Mouse (Mus musculus) heart, adult 2 months (tissue): ENCODE data around the gene Vps13c. TPM values are rescaled to one million over a fixed set of nuclear protein-coding genes. Genes with fewer than 3 reads are reported as not detected.

ENCODE experiments used
- DNase-seq, 2 experiments: peaks; one replicate each; pipeline ENCODE4 v3.0.0; 2021
- H3K27ac ChIP-seq: fragments of 200-600 bp; 2 replicates; pipeline ENCODE4 v1.8.1; 2022
- H3K27me3 ChIP-seq: fragments of 200-500 bp; 2 replicates; pipeline ENCODE4 v1.6.1; 2012; ENCODE audit warnings: mild to moderate bottlenecking, low read length, inconsistent platforms, mixed read lengths; ENCODE audit not compliant: control insufficient read depth, insufficient read depth
- H3K36me3 ChIP-seq: fragments of 200-500 bp; 2 replicates; pipeline ENCODE4 v1.6.1; 2012; ENCODE audit warnings: low read length, inconsistent platforms; ENCODE audit not compliant: control insufficient read depth, insufficient read depth
- H3K4me1 ChIP-seq: fragments of 200-500 bp; 2 replicates; pipeline ENCODE4 v1.6.1; 2011; ENCODE audit warnings: low read length; ENCODE audit not compliant: control insufficient read depth, insufficient read depth
- H3K4me3 ChIP-seq: fragments of 200-600 bp; 2 replicates; pipeline ENCODE4 v1.8.1; 2022
- H3K79me2 ChIP-seq: fragments of 200-500 bp; replicated peaks from 2 replicates; pipeline ENCODE4 v1.6.1; 2012; ENCODE audit warnings: mild to moderate bottlenecking, inconsistent platforms, low read length, moderate library complexity, mixed read lengths; ENCODE audit not compliant: control insufficient read depth, insufficient read depth
- H3K9ac ChIP-seq: fragments of 200-500 bp; 2 replicates; pipeline ENCODE4 v1.6.1; 2012; ENCODE audit warnings: low read depth, mild to moderate bottlenecking, control low read depth, inconsistent platforms, low read length, mixed read lengths
- CTCF ChIP-seq: fragments of 200-600 bp; IDR thresholded peaks from 2 replicates; pipeline ENCODE4 v1.8.1; 2022; ENCODE audit warnings: antibody characterized with exemption, mild to moderate bottlenecking, moderate library complexity
- EP300 ChIP-seq: fragments of 200-500 bp; IDR thresholded peaks from 2 replicates; pipeline ENCODE4 v1.6.1; 2011; ENCODE audit warnings: low read depth, low read length, control low read depth; ENCODE audit not compliant: insufficient read depth
- POLR2A ChIP-seq: fragments of 200-500 bp; IDR thresholded peaks from 2 replicates; pipeline ENCODE4 v1.6.1; 2011; ENCODE audit warnings: mild to moderate bottlenecking, low read depth, low read length, control low read depth; ENCODE audit not compliant: insufficient read depth
- WGBS: fragments of 180-500 bp; shearing (Covaris S2); methylation state at CpG from one replicate; pipeline ENCODE4 v1.1.7; 2018; 5-methylcytosine and 5-hydroxymethylcytosine counted together
- intact Hi-C: fragments of 180-260 bp; cut with DNase I; formaldehyde crosslinking; loops from one replicate; pipeline ENCODE4 v1.15.1; 2025
- polyA plus RNA-seq: library from polyadenylated mRNA; depleted of rRNA; stranded (reverse); fragments of >200 nt; gene quantifications from 2 replicates; pipeline ENCODE4 v1.2.3, GENCODE M21; 2012
- total RNA-seq, 2 experiments: library from RNA; stranded (reverse); gene quantifications; 2 replicates each; pipeline ENCODE4 v1.2.3; 2021

The Vps13c gene
- total and polyA plus RNA-seq, 3 experiments: 6.5 to 51.1 (median 41.1) TPM

- no peak for DNase-seq
- Histone ChIP-seq H3K9ac (no peak overlapping the region), H3K4me3 (no peak overlapping the region), H3K27ac (no peak overlapping the region), H3K36me3 (no peaks in the 10 kb centered on the region), H3K4me1 (no peaks in the 10 kb centered on the region), H3K27me3 (no peaks in the 10 kb centered on the region), H3K79me2 (no peaks in the 10 kb centered on the region)
- intact Hi-C loops: loop anchor here (5.0 kb wide), 1 partner anchor 121 kb away; the partner anchor contains the start of gene C2cd4b
- TF ChIP-seq EP300: no peak
- no peak for TF ChIP-seq CTCF
- no peak for TF ChIP-seq POLR2A
- 88% methylated on average over 11 of the region's 11 CpGs for WGBS
Observed at GRCm38 (mm10) chr9:67878197-67878769, 38.1 kb downstream of the Vps13c start.

DNA sequence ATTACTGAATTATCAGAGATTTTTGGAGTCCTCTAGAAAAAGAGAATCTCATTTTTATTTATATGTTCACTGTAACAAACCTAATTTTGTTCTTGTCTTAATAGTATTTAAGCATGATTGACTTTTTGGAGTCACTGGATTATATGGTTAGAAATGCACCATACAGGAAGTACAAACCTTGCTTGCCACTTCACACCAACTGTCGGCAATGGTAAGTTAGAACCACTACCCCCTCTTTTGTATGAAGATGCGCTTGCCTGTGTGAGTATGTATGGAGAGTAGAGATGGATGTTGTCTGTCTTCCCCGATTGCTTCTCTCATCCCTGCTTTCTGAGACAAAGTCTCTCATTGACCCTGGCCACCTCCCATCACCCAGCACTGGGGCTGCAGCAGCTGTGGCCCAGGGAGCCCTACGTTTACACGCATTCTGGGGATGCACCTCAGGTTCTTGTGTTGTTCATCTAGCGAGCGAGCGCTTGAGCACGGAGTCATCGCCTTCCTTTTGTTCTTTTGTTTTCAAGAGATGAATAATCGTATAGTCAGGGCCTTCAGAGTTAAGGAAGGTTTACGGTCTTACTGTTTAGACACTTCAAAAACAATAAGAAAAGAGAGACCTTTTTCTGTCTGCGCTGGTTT lies 43.3 kb downstream of the Vps13c start:
- 90% methylated on average over 13 of the region's 13 CpGs for WGBS
- no peak overlapping the region for H3K27ac ChIP-seq

DNA sequence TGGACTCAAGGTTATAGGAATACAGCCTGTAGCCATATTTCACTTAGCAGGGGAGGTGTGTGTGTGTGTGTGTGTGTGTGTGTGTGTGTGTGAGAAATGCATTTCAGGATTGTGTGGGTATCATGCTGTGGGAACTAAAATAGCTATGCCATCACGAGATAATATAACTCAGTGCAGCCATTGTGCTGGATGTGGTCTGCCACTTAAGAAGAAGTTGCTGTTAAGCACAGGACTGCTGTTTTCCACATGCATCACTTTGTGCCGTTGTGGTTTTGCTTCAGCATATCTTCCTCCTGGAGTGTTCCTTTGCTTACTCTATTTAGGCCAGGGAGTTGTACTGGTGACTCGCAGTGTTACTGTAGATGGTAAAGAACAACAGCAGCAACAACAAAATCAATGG lies 43.9 kb downstream of the Vps13c start:
- WGBS: 70% methylated on average over 3 of the region's 3 CpGs
- intact Hi-C loops: no loop called here
- 0 out of 2 replicates have a peak, but pooled peaks cover 2% of the 10 kb centered on the region for H3K4me1 ChIP-seq
- no peaks in the 10 kb centered on the region for H3K27me3 ChIP-seq
- H3K79me2 ChIP-seq: no peaks in the 10 kb centered on the region
- H3K27ac ChIP-seq: no peak overlapping the region
- H3K36me3 ChIP-seq: peaks cover 2% of the 10 kb centered on the region; the same call in 1 of the 2 replicates
- no peak for DNase-seq
- H3K4me3 ChIP-seq: no peak overlapping the region
- no peak overlapping the region for H3K9ac ChIP-seq
- TF ChIP-seq CTCF (no peak), EP300 (no peak), POLR2A (no peak)

More for the DNA sequence above, 43.3 kb downstream of the Vps13c start:
- intact Hi-C loops: no loop called here
- no peak for TF ChIP-seq CTCF
- TF ChIP-seq POLR2A: no peak
- no peak for TF ChIP-seq EP300
- Histone ChIP-seq H3K36me3 (peaks cover 2% of the 10 kb centered on the region; the same call in 1 of the 2 replicates), H3K4me1 (0 out of 2 replicates have a peak, but pooled peaks cover 2% of the 10 kb centered on the region), H3K79me2 (no peaks in the 10 kb centered on the region), H3K27me3 (no peaks in the 10 kb centered on the region), H3K9ac (no peak overlapping the region), H3K4me3 (no peak overlapping the region)
- DNase-seq: no peak

DNA sequence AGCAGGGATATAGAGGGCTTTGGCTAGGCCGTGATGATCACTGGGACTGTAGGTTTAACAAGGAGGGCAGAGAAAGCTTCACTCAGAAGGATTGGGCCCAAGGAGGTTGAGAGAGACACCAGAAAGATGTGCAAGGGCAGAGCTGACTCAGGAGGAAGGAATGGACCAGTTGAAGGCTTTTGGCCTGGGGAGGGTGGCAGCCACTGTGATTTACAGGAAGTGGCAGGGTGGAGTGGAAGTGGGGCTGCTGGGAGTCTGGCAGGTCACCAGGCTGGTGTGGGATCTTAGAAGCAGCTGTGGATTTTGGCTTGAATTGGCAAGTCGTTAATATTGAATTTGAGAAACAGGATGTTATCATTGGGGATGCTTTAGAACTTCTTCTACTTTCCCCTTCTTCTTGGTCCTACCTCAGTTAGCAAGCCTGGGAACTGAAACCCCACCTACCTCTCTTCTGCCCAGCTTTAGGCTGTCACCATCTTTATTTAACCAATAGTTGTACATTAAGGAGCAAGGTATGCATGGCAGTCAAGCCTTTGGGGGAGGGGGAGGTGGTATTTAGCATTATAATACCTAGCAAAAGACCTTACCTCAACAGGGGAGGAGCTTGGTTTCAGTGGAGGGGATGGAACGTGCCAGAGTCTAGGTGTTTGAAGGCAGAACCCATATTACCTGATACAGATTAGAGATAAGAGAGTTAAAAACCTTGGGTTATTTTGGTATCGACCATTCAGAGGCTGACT lies 47.0 kb downstream of the Vps13c start:
- TF ChIP-seq CTCF (no peak), POLR2A (no peak), EP300 (no peak)
- 71% methylated on average over 4 of the region's 4 CpGs for WGBS

GRCm38 (mm10) chr9:67893474-67893873 lies 53.3 kb downstream of the Vps13c start:
- Histone ChIP-seq H3K4me3 (no peak overlapping the region), H3K27me3 (no peaks in the 10 kb centered on the region), H3K27ac (no peak overlapping the region), H3K9ac (no peak overlapping the region), H3K4me1 (no peaks in the 10 kb centered on the region), H3K79me2 (no peaks in the 10 kb centered on the region), H3K36me3 (no peaks in the 10 kb centered on the region; the same call in 1 of the 2 replicates)
- no peak for TF ChIP-seq CTCF
- WGBS: 71% methylated on average over 1 of the region's 1 CpGs
- intact Hi-C loops: no loop called here
- DNase-seq: no peak

More for the DNA sequence above, 47.0 kb downstream of the Vps13c start:
- peak; percentile 54 to 63 for DNase-seq
- Histone ChIP-seq H3K36me3 (peaks cover 2% of the 10 kb centered on the region; the same call in 1 of the 2 replicates), H3K4me3 (no peak overlapping the region), H3K4me1 (0 out of 2 replicates have a peak, but pooled peaks cover 2% of the 10 kb centered on the region), H3K9ac (no peak overlapping the region), H3K27me3 (no peaks in the 10 kb centered on the region), H3K79me2 (no peaks in the 10 kb centered on the region), H3K27ac (0 out of 2 replicates have a peak overlapping the region, but pooled peaks have one; percentile 2)
- intact Hi-C loops: no loop called here
